In the genomic region with DNA sequence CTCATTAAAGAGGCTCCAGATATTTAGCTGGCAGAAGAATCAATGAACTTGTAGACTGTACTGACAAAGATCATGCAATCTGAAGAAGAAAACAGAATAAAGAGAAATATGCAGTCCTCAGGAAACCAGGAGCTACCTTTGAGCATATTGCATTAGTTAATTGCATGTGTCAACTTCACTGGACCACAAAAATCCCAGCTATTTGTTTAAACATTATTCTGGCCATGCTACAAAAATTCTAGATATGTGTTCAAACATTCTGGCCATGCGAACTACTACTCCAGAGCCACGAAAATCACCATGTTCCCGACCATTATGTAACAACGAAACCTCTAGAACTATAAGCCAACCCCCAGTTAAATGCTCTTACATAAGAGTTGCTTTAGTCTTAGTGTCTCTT, we compare ENCODE assay signal across 22 mouse cellular contexts. TPM values are rescaled to one million over a fixed set of nuclear protein-coding genes. Genes with fewer than 3 reads are reported as not detected.
DNase-seq lines count a peak whose midpoint lies in the region; ATAC-seq and TF ChIP-seq lines count a peak whose summit lies in the region.
"Had no signal": no experiment of that assay in that cellular context is flagged by ENCODE, and none has a peak within 500 bp of the region (broad histone marks: within the 10 kb centered on the region; RNA-seq: fewer than 3 reads in every experiment).

No protein-coding gene starts in this region.

- DNase-seq in kidney, adult 2 months = peak; percentile 4
- DNase-seq in lung, adult 18-20 months = peak; percentile 8 to 29
- DNase-seq in lung, postnatal 14 days = no peak
- DNase-seq in 3134 (ENCODE audit: extremely low read depth, insufficient read length, low spot score) = peak; percentile 14
- DNase-seq in brain, adult 2 months (ENCODE audit: low read depth, low spot score) = peak; percentile 5
- no peak for DNase-seq in yolk sac, embryonic 10.5 days (ENCODE audit: low spot score)
- DNase-seq: adrenal gland, postnatal 10 days; cerebellum, adult 18-20 months; cerebellum, adult 9-11 months; cerebellum, postnatal 36 days; gastrocnemius, postnatal 10 days; heart, adult 18-20 months; heart, postnatal 10 days; heart, postnatal 4 days had no signal

- TF ChIP-seq CTCF in kidney, adult 2 months (conservative IDR thresholded peaks at IDR 0.05; ENCODE audit: insufficient read depth, insufficient read length, low read depth, low read length) = no peak

- no peak for ATAC-seq in kidney, embryonic 16.5 days (ENCODE audit: low FRiP score, low TSS enrichment)
- ATAC-seq: forebrain, embryonic 16.5 days had no signal

- WGBS in kidney, adult 2 months = 37% methylated on average over 4 of the region's 4 CpGs
- WGBS in kidney, embryonic 16.5 days = 84% methylated on average over 4 of the region's 4 CpGs

- H3K27me3 ChIP-seq in kidney, adult 2 months (replicated peaks; ENCODE audit: control insufficient read depth, insufficient read depth, low read length) = no peaks in the 10 kb centered on the region
- peaks cover 11% of the 10 kb centered on the region; the same call in 1 of the 2 replicates for H3K27me3 ChIP-seq in kidney, embryonic 16.5 days (ENCODE audit: insufficient read depth, low read length)
- H3K27me3 ChIP-seq: CH12.LX had no signal

- no peaks in the 10 kb centered on the region; the same call in 1 of the 2 replicates for H3K4me1 ChIP-seq in kidney, adult 2 months (ENCODE audit: control insufficient read depth, insufficient read depth, low read length)
- no peaks in the 10 kb centered on the region for H3K4me1 ChIP-seq in kidney, embryonic 16.5 days (ENCODE audit: insufficient read depth, low read length)
- H3K4me1 ChIP-seq: embryonic facial prominence, embryonic 13.5 days; forebrain, embryonic 12.5 days; heart, embryonic 10.5 days; hindbrain, embryonic 12.5 days had no signal

- no peak overlapping the region for H3K4me3 ChIP-seq in kidney, adult 2 months (ENCODE audit: insufficient read depth, low read depth, low read length)
- no peak overlapping the region for H3K4me3 ChIP-seq in kidney, embryonic 16.5 days (ENCODE audit: low read length)
- H3K4me3 ChIP-seq: embryonic facial prominence, embryonic 13.5 days; forebrain, embryonic 12.5 days; heart, embryonic 10.5 days; hindbrain, embryonic 12.5 days had no signal

- H3K4me2 ChIP-seq in kidney, embryonic 16.5 days (replicated peaks; ENCODE audit: low read depth, low read length) = no peak overlapping the region
- H3K4me2 ChIP-seq: embryonic facial prominence, embryonic 13.5 days; forebrain, embryonic 12.5 days; hindbrain, embryonic 12.5 days had no signal

- no peak overlapping the region for H3K9ac ChIP-seq in kidney, embryonic 16.5 days (replicated peaks; ENCODE audit: low read length)
- H3K9ac ChIP-seq: embryonic facial prominence, embryonic 13.5 days; forebrain, embryonic 12.5 days; hindbrain, embryonic 12.5 days had no signal

- H3K36me3 ChIP-seq in kidney, adult 2 months (ENCODE audit: control insufficient read depth, insufficient read depth, low read length) = no peaks in the 10 kb centered on the region
- no peaks in the 10 kb centered on the region for H3K36me3 ChIP-seq in kidney, embryonic 16.5 days (ENCODE audit: insufficient read depth, low read length)
- H3K36me3 ChIP-seq: embryonic facial prominence, embryonic 13.5 days; forebrain, embryonic 12.5 days; heart, embryonic 10.5 days; hindbrain, embryonic 12.5 days had no signal

- H3K27ac ChIP-seq in kidney, adult 2 months (ENCODE audit: insufficient read depth, low read depth, low read length) = no peak overlapping the region
- no peak overlapping the region for H3K27ac ChIP-seq in kidney, embryonic 16.5 days (ENCODE audit: low read length)
- H3K27ac ChIP-seq: embryonic facial prominence, embryonic 13.5 days; forebrain, embryonic 12.5 days; heart, embryonic 10.5 days; hindbrain, embryonic 12.5 days had no signal

- TF ChIP-seq POLR2A in kidney, adult 2 months (IDR thresholded peaks at IDR 0.05; ENCODE audit: low read depth, low read length) = no peak

- no peaks in the 10 kb centered on the region for H3K9me3 ChIP-seq in kidney, embryonic 16.5 days (ENCODE audit: low read length)
- H3K9me3 ChIP-seq: embryonic facial prominence, embryonic 13.5 days; forebrain, embryonic 12.5 days; heart, embryonic 10.5 days; hindbrain, embryonic 12.5 days had no signal

RNA-seq across cellular contexts. Expression of a gene that starts 37.9 kb away (rescaled TPM):
- polyA plus RNA-seq in kidney, adult 2 months (2012; rRNA removed) = 0.03 and 0.04 TPM in 2 replicates
- polyA plus RNA-seq in kidney, embryonic 16.5 days (2015; fragmentation: Nextera tagmentation; extraction: Ambion mirVana) = 0.10 and 0.12 TPM in 2 replicates
- polyA plus RNA-seq: heart, embryonic 14.5 days had no signal

RNA-seq across cellular contexts. Expression of a gene that starts 49.8 kb away (rescaled TPM):
- polyA plus RNA-seq in kidney, adult 2 months (2012; rRNA removed) = 1.5 and 1.6 TPM in 2 replicates
- 1.9 and 2.5 TPM in 2 replicates for polyA plus RNA-seq in kidney, embryonic 16.5 days (2015; fragmentation: Nextera tagmentation; extraction: Ambion mirVana)

Comparison
In these comparisons a context has a peak if more than half of its experiments do, and no peak if none do; other contexts are left out.
1. DNase-seq: peak in kidney, adult 2 months (single experiment), lung, adult 18-20 months (2 of 2), 3134 (single experiment) and brain, adult 2 months (single experiment); none in lung, postnatal 14 days (single experiment) and yolk sac, embryonic 10.5 days (single experiment).